In the genomic region with DNA sequence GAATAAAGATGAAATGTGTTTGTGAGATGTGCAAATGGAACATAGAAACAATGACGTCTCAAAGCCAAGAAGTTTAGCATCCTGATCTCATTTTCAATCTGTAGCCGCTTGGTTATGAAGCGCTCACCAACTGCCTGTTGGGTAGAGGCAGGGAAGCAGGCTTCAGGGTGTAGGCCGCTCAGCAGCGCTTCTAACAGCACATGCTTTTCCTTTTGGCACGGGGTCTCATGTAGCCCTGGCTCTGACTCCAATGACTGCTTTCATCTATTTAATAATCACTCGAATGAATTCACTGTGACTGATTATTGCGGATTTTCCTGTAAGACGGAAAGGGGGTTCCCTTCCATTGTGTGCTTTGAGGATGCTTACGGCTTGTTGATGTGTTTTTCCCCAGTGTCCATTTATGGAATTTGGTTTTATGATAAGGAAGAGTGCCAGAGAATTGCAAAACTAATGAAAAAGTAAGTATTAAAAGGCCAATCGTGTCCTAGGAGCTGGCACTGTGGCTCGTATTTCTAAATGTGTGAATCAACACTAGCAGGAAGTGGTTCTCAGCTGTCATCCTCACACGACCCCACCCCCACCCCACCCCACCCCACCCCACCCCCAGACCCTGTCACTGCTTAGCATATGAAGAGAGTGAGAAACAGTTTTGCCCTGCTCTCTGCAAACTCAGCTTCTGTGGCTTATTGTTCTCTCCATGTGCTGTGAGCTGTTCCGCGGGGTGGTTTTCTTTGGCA, we compare ENCODE assay signal across 11 mouse cellular contexts. TPM values are rescaled to one million over a fixed set of nuclear protein-coding genes. Genes with fewer than 3 reads are reported as not detected.
A peak's percentile ranks its signal among the peaks of the same experiment; 100 is the strongest.
DNase-seq lines count a peak whose midpoint lies in the region; ATAC-seq and TF ChIP-seq lines count a peak whose summit lies in the region.
"Had no signal": no experiment of that assay in that cellular context is flagged by ENCODE, and none has a peak within 500 bp of the region (broad histone marks: within the 10 kb centered on the region; RNA-seq: fewer than 3 reads in every experiment).

No protein-coding gene starts in this region.

- H3K9ac ChIP-seq in midbrain, embryonic 11.5 days (ENCODE audit: low read length), result 0 out of 2 replicates have a peak overlapping the region, but pooled peaks have one; percentile 9
- H3K9ac ChIP-seq: limb, embryonic 13.5 days had no signal

- H3K27me3 ChIP-seq in midbrain, embryonic 11.5 days (ENCODE audit: control insufficient read depth, insufficient read depth, low read length), result no peaks in the 10 kb centered on the region
- H3K27me3 ChIP-seq: limb, embryonic 13.5 days had no signal

- no peak for TF ChIP-seq POLR2A in brain, embryonic 14.5 days (IDR thresholded peaks at IDR 0.05; ENCODE audit: borderline replicate concordance, extremely low read depth, insufficient read depth, insufficient read length, poor library complexity, severe bottlenecking)

- intact Hi-C loops in left cerebral cortex, postnatal 4 days (cut with DNase I), result loop anchor here (10.0 kb wide), 1 partner anchor 554 kb away; no protein-coding TSS in a partner anchor
- intact Hi-C loops in left cerebral cortex, postnatal 10 days (cut with DNase I), result loop anchor here (10.0 kb wide), 1 partner anchor 554 kb away; no protein-coding TSS in a partner anchor

- peaks cover 3% of the 10 kb centered on the region; the same call in 1 of the 2 replicates for H3K36me3 ChIP-seq in midbrain, embryonic 11.5 days (ENCODE audit: control insufficient read depth, insufficient read depth, low read length)

- H3K4me1 ChIP-seq in midbrain, embryonic 11.5 days (ENCODE audit: control insufficient read depth, insufficient read depth, low read length), result peaks cover 18% of the 10 kb centered on the region

- H3K27ac ChIP-seq in midbrain, embryonic 11.5 days (ENCODE audit: low read depth, low read length), result peak overlapping the region; percentile 31; the same call in 1 of the 2 replicates
- H3K27ac ChIP-seq: limb, embryonic 13.5 days had no signal

- no peaks in the 10 kb centered on the region for H3K9me3 ChIP-seq in midbrain, embryonic 11.5 days (ENCODE audit: control insufficient read depth, low read length)
- H3K9me3 ChIP-seq: limb, embryonic 13.5 days had no signal

- peak; percentile 13 for DNase-seq in embryo, embryonic 10.5 days (ENCODE audit: low spot score)
- no peak for DNase-seq in embryo, embryonic 10 days (ENCODE audit: low spot score)
- DNase-seq in left cerebral cortex, postnatal 4 days, result peak; percentile 34
- no peak for DNase-seq in left cerebral cortex, postnatal 10 days (ENCODE audit: extremely low spot score in 1 of 2, low spot score in 2 of 2)
- DNase-seq in brain, embryonic 14.5 days (ENCODE audit: low read depth), result peak; percentile 85
- DNase-seq in midbrain, embryonic 11.5 days (ENCODE audit: low spot score, missing footprints), result no peak
- DNase-seq in urinary bladder, postnatal 10 days (ENCODE audit: low spot score), result no peak
- no peak for DNase-seq in left cerebral cortex, adult 18-20 months (ENCODE audit: low spot score in 2 of 2)
- DNase-seq: cerebellum, adult 11-12 months had no signal

- H3K4me2 ChIP-seq in midbrain, embryonic 11.5 days, result no peak overlapping the region
- H3K4me2 ChIP-seq: limb, embryonic 13.5 days had no signal

- ATAC-seq in midbrain, embryonic 11.5 days (ENCODE audit: low FRiP score), result peak; percentile 84

- no peak for TF ChIP-seq CTCF in brain, embryonic 14.5 days (IDR thresholded peaks at IDR 0.05; ENCODE audit: borderline replicate concordance, extremely low read depth, insufficient read depth, insufficient read length)

- WGBS in midbrain, embryonic 11.5 days, result 47% methylated on average over 15 of the region's 15 CpGs

- H3K4me3 ChIP-seq in midbrain, embryonic 11.5 days (ENCODE audit: low read depth, low read length), result no peak overlapping the region
- H3K4me3 ChIP-seq: limb, embryonic 13.5 days had no signal

RNA-seq across cellular contexts. Expression of a gene that starts 2.5 kb away (rescaled TPM):
- total RNA-seq in left cerebral cortex, postnatal 4 days (2021), result 10 to 100 TPM; 80.0 to 84.8 TPM
- 10 to 100 TPM; 66.2 to 66.7 TPM for total RNA-seq in left cerebral cortex, postnatal 10 days (2021)
- 9.4 and 19.1 TPM in 2 replicates for polyA plus RNA-seq in brain, embryonic 14.5 days (2012; rRNA removed)
- 2.0 and 2.1 TPM in 2 replicates for polyA plus RNA-seq in midbrain, embryonic 11.5 days (2014; fragmentation: Nextera tagmentation; extraction: Ambion mirVana)
- total RNA-seq in left cerebral cortex, adult 18-20 months (2021), result 10 to 100 TPM; 53.4 to 54.5 TPM

RNA-seq across cellular contexts. Expression of a gene that starts 23.7 kb away (rescaled TPM):
- total RNA-seq in left cerebral cortex, postnatal 4 days (2021), result 10 to 100 TPM; 21.1 to 21.3 TPM
- total RNA-seq in left cerebral cortex, postnatal 10 days (2021), result 10 to 100 TPM; 16.8 to 18.4 TPM
- 37.9 and 45.8 TPM in 2 replicates for polyA plus RNA-seq in brain, embryonic 14.5 days (2012; rRNA removed)
- polyA plus RNA-seq in midbrain, embryonic 11.5 days (2014; fragmentation: Nextera tagmentation; extraction: Ambion mirVana), result 9.9 and 11.2 TPM in 2 replicates
- 10 to 100 TPM; 17.4 to 17.8 TPM for total RNA-seq in left cerebral cortex, adult 18-20 months (2021)

RNA-seq across cellular contexts. Expression of a gene that starts 37.6 kb away (rescaled TPM):
- total RNA-seq in left cerebral cortex, postnatal 4 days (2021), result under 1 TPM; 0.34 to 0.36 TPM
- 1 to 10 TPM; 1.6 to 2.7 TPM for total RNA-seq in left cerebral cortex, postnatal 10 days (2021)
- polyA plus RNA-seq in brain, embryonic 14.5 days (2012; rRNA removed), result 0.40 and 0.67 TPM in 2 replicates
- 0.05 TPM in 1 of 2 replicates, not detected in the other for polyA plus RNA-seq in midbrain, embryonic 11.5 days (2014; fragmentation: Nextera tagmentation; extraction: Ambion mirVana)
- total RNA-seq in left cerebral cortex, adult 18-20 months (2021), result 1 to 10 TPM; 1.7 to 3.1 TPM
- polyA plus RNA-seq: intestine, embryonic 14.5 days; limb, embryonic 13.5 days had no signal

Comparison
In these comparisons a context has a peak if more than half of its experiments do, and no peak if none do; other contexts are left out.
1. DNase-seq: peak in embryo, embryonic 10.5 days (single experiment), left cerebral cortex, postnatal 4 days (single experiment) and brain, embryonic 14.5 days (single experiment); none in embryo, embryonic 10 days (single experiment), left cerebral cortex, postnatal 10 days (0 of 2), midbrain, embryonic 11.5 days (single experiment), urinary bladder, postnatal 10 days (single experiment) and left cerebral cortex, adult 18-20 months (0 of 2).